ENCODE assay signal across 7 mouse cellular contexts in genomic region chr4:123050681-123051211, GRCm38 (mm10). TPM values are rescaled to one million over a fixed set of nuclear protein-coding genes. Genes with fewer than 3 reads are reported as not detected.
A peak's percentile ranks its signal among the peaks of the same experiment; 100 is the strongest.
DNase-seq lines count a peak whose midpoint lies in the region; ATAC-seq and TF ChIP-seq lines count a peak whose summit lies in the region.

No protein-coding gene starts in this region.

- intact Hi-C loops in left cerebral cortex, postnatal 4 days (cut with DNase I) = no loop called here

- TF ChIP-seq CTCF in intestine, postnatal 0 days (IDR thresholded peaks at IDR 0.05; ENCODE audit: low read depth) = no peak

- H3K9me3 ChIP-seq in intestine, postnatal 0 days (ENCODE audit: control insufficient read depth) = no peaks in the 10 kb centered on the region
- no peaks in the 10 kb centered on the region for H3K9me3 ChIP-seq in midbrain, embryonic 15.5 days

- WGBS in intestine, postnatal 0 days = 28% methylated on average over 5 of the region's 5 CpGs
- 47% methylated on average over 5 of the region's 5 CpGs for WGBS in midbrain, embryonic 15.5 days

- DNase-seq in ZHBTc4 (ENCODE audit: low read depth, low spot score) = peak; percentile 75
- DNase-seq in cerebellum, postnatal 25 days = peak; percentile 58 to 71
- DNase-seq in gonadal fat pad, adult 2 months (ENCODE audit: low read depth) = peak; percentile 57
- DNase-seq in left cerebral cortex, postnatal 4 days = peak; percentile 97
- peak; percentile 12 to 71 for DNase-seq in spleen, postnatal 10 days (ENCODE audit: low spot score in 2 of 2)

- peaks cover 19% of the 10 kb centered on the region for H3K4me1 ChIP-seq in intestine, postnatal 0 days (replicated peaks; ENCODE audit: control insufficient read depth, insufficient read depth, low read length)
- peaks cover 30% of the 10 kb centered on the region for H3K4me1 ChIP-seq in midbrain, embryonic 15.5 days

- H3K27me3 ChIP-seq in intestine, postnatal 0 days (replicated peaks; ENCODE audit: control insufficient read depth, insufficient read depth, low read length) = no peaks in the 10 kb centered on the region
- no peaks in the 10 kb centered on the region for H3K27me3 ChIP-seq in midbrain, embryonic 15.5 days (replicated peaks)

- peaks cover 47% of the 10 kb centered on the region for H3K36me3 ChIP-seq in intestine, postnatal 0 days (ENCODE audit: control insufficient read depth, insufficient read depth)
- peaks cover 28% of the 10 kb centered on the region for H3K36me3 ChIP-seq in midbrain, embryonic 15.5 days (replicated peaks)

- ATAC-seq in intestine, postnatal 0 days = peak; percentile 91
- peak; percentile 83 for ATAC-seq in midbrain, embryonic 15.5 days (replicated peaks)

- no peak overlapping the region for H3K4me3 ChIP-seq in intestine, postnatal 0 days (ENCODE audit: low read depth, low read length)
- no peak overlapping the region for H3K4me3 ChIP-seq in midbrain, embryonic 15.5 days

- 0 out of 2 replicates have a peak overlapping the region, but pooled peaks have one; percentile 28 for H3K27ac ChIP-seq in intestine, postnatal 0 days (ENCODE audit: low read depth, low read length)
- peak overlapping the region; percentile 63; the same call in 1 of the 2 replicates for H3K27ac ChIP-seq in midbrain, embryonic 15.5 days

- no peak overlapping the region; the same call in 1 of the 2 replicates for H3K4me2 ChIP-seq in intestine, postnatal 0 days (replicated peaks; ENCODE audit: low read depth)
- no peak overlapping the region for H3K4me2 ChIP-seq in midbrain, embryonic 15.5 days

- H3K9ac ChIP-seq in intestine, postnatal 0 days (ENCODE audit: low read depth, low read length) = no peak overlapping the region
- H3K9ac ChIP-seq in midbrain, embryonic 15.5 days = no peak overlapping the region

RNA-seq across cellular contexts. Expression of gene Trit1, which starts 34.3 kb away (rescaled TPM):
- polyA plus RNA-seq in gonadal fat pad, adult 2 months (2012; rRNA removed) = 7.3 and 8.5 TPM in 2 replicates
- 5.6 and 5.8 TPM in 2 replicates for polyA plus RNA-seq in intestine, postnatal 0 days (2015; fragmentation: Nextera tagmentation; extraction: Ambion mirVana)
- total RNA-seq in left cerebral cortex, postnatal 4 days (2021) = 10 to 100 TPM; 29.9 to 30.5 TPM
- 25.3 and 25.8 TPM in 2 replicates for polyA plus RNA-seq in midbrain, embryonic 15.5 days (2015; fragmentation: Nextera tagmentation; extraction: Ambion mirVana)

RNA-seq across cellular contexts. Expression of gene Bmp8b, which starts 54.2 kb away (rescaled TPM):
- polyA plus RNA-seq in gonadal fat pad, adult 2 months (2012; rRNA removed) = 0.13 and 0.20 TPM in 2 replicates
- 0.30 and 0.41 TPM in 2 replicates for polyA plus RNA-seq in intestine, postnatal 0 days (2015; fragmentation: Nextera tagmentation; extraction: Ambion mirVana)
- under 1 TPM; 0.34 to 0.82 TPM for total RNA-seq in left cerebral cortex, postnatal 4 days (2021)
- 0.36 and 0.56 TPM in 2 replicates for polyA plus RNA-seq in midbrain, embryonic 15.5 days (2015; fragmentation: Nextera tagmentation; extraction: Ambion mirVana)

RNA-seq across cellular contexts. Expression of gene Mycl, which starts 55.3 kb away (rescaled TPM):
- 5.6 and 10.3 TPM in 2 replicates for polyA plus RNA-seq in gonadal fat pad, adult 2 months (2012; rRNA removed)
- 2.5 and 2.9 TPM in 2 replicates for polyA plus RNA-seq in intestine, postnatal 0 days (2015; fragmentation: Nextera tagmentation; extraction: Ambion mirVana)
- total RNA-seq in left cerebral cortex, postnatal 4 days (2021) = 10 to 100 TPM; 60.5 to 66.1 TPM
- polyA plus RNA-seq in midbrain, embryonic 15.5 days (2015; fragmentation: Nextera tagmentation; extraction: Ambion mirVana) = 83.1 and 86.7 TPM in 2 replicates

Comparison
In these comparisons a context has a peak if more than half of its experiments do, and no peak if none do; other contexts are left out.
1. DNase-seq: peak in every context shown above with its lines; median percentile 97 in left cerebral cortex, postnatal 4 days; 75 in ZHBTc4; 64 in cerebellum, postnatal 25 days; 57 in gonadal fat pad, adult 2 months; 42 in spleen, postnatal 10 days.